Mouse (Mus musculus): ENCODE results near the gene Sema4f. TPM values are rescaled to one million over a fixed set of nuclear protein-coding genes. Genes with fewer than 3 reads are reported as not detected.

The Sema4f gene
- total and polyA plus RNA-seq, 2 experiments from 2014 or later = not detected

DNA sequence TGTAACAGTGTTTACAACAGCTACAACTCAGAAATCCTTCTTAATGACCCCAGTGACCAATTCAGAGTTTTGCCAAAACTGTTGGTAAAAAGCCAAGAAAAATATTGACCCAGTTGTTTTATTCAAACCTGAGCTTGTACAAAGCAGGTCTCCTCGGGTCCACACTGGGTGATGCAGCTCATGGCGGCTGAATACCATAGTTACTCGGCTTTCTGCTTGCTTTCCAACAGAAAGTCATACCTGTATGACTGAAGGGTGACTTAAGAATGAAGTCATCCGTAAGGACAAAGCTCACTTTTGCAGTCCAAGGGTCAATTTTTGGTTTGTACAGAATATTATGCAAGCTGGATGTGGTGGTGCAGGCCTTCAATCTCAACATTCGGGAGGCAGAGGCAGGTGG, 12.0 kb downstream of the Sema4f start:
- 0 out of 2 replicates have a peak, but pooled peaks cover 3% of the 10 kb centered on the region for H3K27me3 ChIP-seq (ENCODE audit: control insufficient read depth, insufficient read depth, low read length)
- no peak overlapping the region for H3K9ac ChIP-seq (replicated peaks; ENCODE audit: low read depth, low read length)
- no peaks in the 10 kb centered on the region for H3K9me3 ChIP-seq (replicated peaks; ENCODE audit: control insufficient read depth, low read length)
- H3K27ac ChIP-seq (ENCODE audit: low read depth) = no peak overlapping the region
- DNase-seq (ENCODE audit: low spot score) = no peak
- WGBS = 68% methylated on average over 5 of the region's 5 CpGs
- no peaks in the 10 kb centered on the region for H3K4me1 ChIP-seq (ENCODE audit: control insufficient read depth, insufficient read depth)
- H3K4me3 ChIP-seq (ENCODE audit: low read depth, low read length) = no peak overlapping the region
- H3K36me3 ChIP-seq (replicated peaks; ENCODE audit: control insufficient read depth, insufficient read depth, low read length) = no peaks in the 10 kb centered on the region
- TF ChIP-seq CTCF (IDR thresholded peaks at IDR 0.05; ENCODE audit: low read depth) (no peak), EP300 (IDR thresholded peaks at IDR 0.05; ENCODE audit: low read depth) (no peak)
- H3K4me2 ChIP-seq (ENCODE audit: low read depth, low read length) = no peak overlapping the region
- no peak for ATAC-seq (ENCODE audit: insufficient read depth, low read depth)

DNA sequence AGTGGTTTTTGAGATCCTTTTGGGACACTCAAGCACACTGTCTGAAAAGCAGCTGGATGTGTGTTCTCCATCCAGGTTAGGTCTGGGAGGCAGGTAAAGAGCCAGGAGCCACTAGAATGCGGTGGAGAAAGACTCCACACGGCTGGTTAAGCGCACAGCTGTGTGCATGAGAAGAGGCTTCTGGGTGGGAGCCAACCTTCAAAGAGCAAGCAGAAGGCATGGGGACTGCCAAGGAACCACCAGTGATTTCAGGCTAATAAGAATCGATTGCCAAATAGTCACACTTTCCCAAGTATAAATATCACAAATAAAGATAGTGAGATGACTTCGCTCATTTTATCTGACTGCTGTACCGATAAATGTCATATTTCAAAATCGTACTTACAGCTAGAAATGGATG, 13.0 kb downstream of the Sema4f start:
- DNase-seq (ENCODE audit: low spot score) (no peak), ATAC-seq (ENCODE audit: insufficient read depth, low read depth) (no peak)
- WGBS = 70% methylated on average over 7 of the region's 7 CpGs
- H3K27me3 ChIP-seq (ENCODE audit: control insufficient read depth, insufficient read depth, low read length) = 0 out of 2 replicates have a peak, but pooled peaks cover 3% of the 10 kb centered on the region
- TF ChIP-seq EP300 (IDR thresholded peaks at IDR 0.05; ENCODE audit: low read depth) = no peak
- no peak for TF ChIP-seq CTCF (IDR thresholded peaks at IDR 0.05; ENCODE audit: low read depth)
- H3K9ac ChIP-seq (replicated peaks; ENCODE audit: low read depth, low read length) = no peak overlapping the region
- no peaks in the 10 kb centered on the region for H3K9me3 ChIP-seq (replicated peaks; ENCODE audit: control insufficient read depth, low read length)
- H3K27ac ChIP-seq (ENCODE audit: low read depth) = no peak overlapping the region
- no peaks in the 10 kb centered on the region for H3K4me1 ChIP-seq (ENCODE audit: control insufficient read depth, insufficient read depth)
- no peaks in the 10 kb centered on the region for H3K36me3 ChIP-seq (replicated peaks; ENCODE audit: control insufficient read depth, insufficient read depth, low read length)
- H3K4me3 ChIP-seq (ENCODE audit: low read depth, low read length) = no peak overlapping the region
- H3K4me2 ChIP-seq (ENCODE audit: low read depth, low read length) = no peak overlapping the region

DNA sequence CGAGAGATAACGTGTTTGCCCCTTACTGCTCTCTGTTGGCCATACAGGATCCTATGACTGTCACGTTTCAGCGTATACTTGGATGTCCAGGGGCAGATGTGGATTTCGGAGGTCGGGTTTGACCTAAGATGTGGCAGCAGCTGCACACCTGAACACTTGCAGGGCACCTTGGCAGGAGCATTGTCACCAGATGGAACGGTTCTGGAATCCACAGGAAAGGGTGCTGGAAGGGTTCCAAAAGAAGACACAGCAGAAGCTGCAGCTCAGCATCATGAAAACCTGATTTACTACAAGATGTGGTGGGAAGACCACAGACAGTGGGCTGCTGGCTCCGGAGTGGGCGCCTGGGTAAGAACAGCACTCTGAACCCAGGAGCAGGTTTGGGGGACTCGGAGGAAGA, 13.5 kb downstream of the Sema4f start:
- ATAC-seq (ENCODE audit: insufficient read depth, low read depth) (no peak), DNase-seq (ENCODE audit: low spot score) (no peak)
- Histone ChIP-seq H3K4me1 (ENCODE audit: control insufficient read depth, insufficient read depth) (no peaks in the 10 kb centered on the region), H3K9ac (replicated peaks; ENCODE audit: low read depth, low read length) (no peak overlapping the region), H3K27ac (ENCODE audit: low read depth) (no peak overlapping the region), H3K4me3 (ENCODE audit: low read depth, low read length) (no peak overlapping the region), H3K27me3 (ENCODE audit: control insufficient read depth, insufficient read depth, low read length) (0 out of 2 replicates have a peak, but pooled peaks cover 3% of the 10 kb centered on the region), H3K9me3 (replicated peaks; ENCODE audit: control insufficient read depth, low read length) (no peaks in the 10 kb centered on the region), H3K36me3 (replicated peaks; ENCODE audit: control insufficient read depth, insufficient read depth, low read length) (no peaks in the 10 kb centered on the region), H3K4me2 (ENCODE audit: low read depth, low read length) (no peak overlapping the region)
- no peak for TF ChIP-seq CTCF (IDR thresholded peaks at IDR 0.05; ENCODE audit: low read depth)
- TF ChIP-seq EP300 (IDR thresholded peaks at IDR 0.05; ENCODE audit: low read depth) = no peak
- WGBS = 72% methylated on average over 10 of the region's 10 CpGs

DNA sequence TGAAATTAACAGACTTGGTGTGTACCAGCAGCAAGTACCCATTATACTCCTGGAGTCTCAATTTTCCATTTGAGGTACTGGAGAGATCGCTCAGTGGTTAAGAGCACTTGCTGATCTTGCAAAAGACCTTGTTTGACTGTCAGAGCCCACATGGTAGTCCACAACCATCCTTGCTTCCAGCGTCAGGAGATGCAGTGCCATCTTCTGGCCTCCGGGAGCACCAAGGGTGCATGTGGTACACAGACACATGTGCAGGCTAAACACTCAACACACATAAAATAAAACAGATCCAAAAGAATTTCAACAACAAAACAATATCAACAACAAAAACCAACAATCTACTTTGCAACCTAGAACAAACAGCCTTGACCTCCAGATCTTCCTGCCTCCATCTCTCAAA, 14.6 kb downstream of the Sema4f start:
- H3K36me3 ChIP-seq (replicated peaks; ENCODE audit: control insufficient read depth, insufficient read depth, low read length) = no peaks in the 10 kb centered on the region
- 46% methylated on average over 3 of the region's 3 CpGs for WGBS
- no peak overlapping the region for H3K4me2 ChIP-seq (ENCODE audit: low read depth, low read length)
- no peak overlapping the region for H3K9ac ChIP-seq (replicated peaks; ENCODE audit: low read depth, low read length)
- H3K27ac ChIP-seq (ENCODE audit: low read depth) = no peak overlapping the region
- H3K9me3 ChIP-seq (replicated peaks; ENCODE audit: control insufficient read depth, low read length) = no peaks in the 10 kb centered on the region
- 0 out of 2 replicates have a peak, but pooled peaks cover 3% of the 10 kb centered on the region for H3K27me3 ChIP-seq (ENCODE audit: control insufficient read depth, insufficient read depth, low read length)
- no peaks in the 10 kb centered on the region for H3K4me1 ChIP-seq (ENCODE audit: control insufficient read depth, insufficient read depth)
- peak; percentile 29 for TF ChIP-seq CTCF (IDR thresholded peaks at IDR 0.05; ENCODE audit: low read depth)
- no peak for TF ChIP-seq EP300 (IDR thresholded peaks at IDR 0.05; ENCODE audit: low read depth)
- H3K4me3 ChIP-seq (ENCODE audit: low read depth, low read length) = no peak overlapping the region
- no peak for DNase-seq (ENCODE audit: low spot score)
- no peak for ATAC-seq (ENCODE audit: insufficient read depth, low read depth)

DNA sequence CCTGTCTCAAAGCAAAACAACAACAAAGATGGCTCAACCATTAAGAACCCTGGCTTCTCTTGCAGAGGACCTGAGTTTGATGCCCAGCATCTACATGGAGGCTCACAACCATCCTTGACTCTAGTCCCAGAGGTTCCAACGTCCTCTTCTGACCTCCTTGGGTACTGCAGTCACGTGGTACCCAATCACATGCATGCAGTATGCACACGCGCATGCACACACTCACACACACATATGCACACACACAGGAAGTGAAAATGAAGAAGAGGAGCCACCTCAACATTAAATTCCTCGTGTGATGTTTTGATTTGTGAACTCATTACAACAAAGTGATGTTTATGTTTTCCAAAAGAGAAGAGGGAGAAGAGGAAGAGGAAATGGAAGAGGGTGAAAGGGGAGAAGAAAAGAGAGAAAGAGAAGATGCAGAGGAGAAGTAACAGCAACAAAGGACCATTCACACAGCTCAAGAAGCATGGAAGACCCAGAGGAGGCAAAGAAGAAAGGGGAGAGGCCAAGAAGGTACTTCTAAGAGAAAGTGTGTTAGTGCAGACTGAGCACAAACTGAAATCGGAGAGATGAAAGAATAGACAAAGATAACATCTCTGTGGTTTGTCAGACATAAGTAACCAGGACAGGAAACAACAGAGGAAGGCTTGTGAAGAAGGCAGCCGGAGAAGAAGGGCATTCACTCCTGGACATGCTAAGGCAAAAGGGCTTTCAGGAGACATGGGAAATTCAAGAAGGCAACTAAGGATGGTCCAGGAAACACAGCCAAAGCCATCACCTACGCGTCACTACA, 17.9 kb downstream of the Sema4f start:
- Histone ChIP-seq H3K9ac (replicated peaks; ENCODE audit: low read depth, low read length) (no peak overlapping the region), H3K27me3 (ENCODE audit: control insufficient read depth, insufficient read depth, low read length) (0 out of 2 replicates have a peak, but pooled peaks cover 6% of the 10 kb centered on the region), H3K4me3 (ENCODE audit: low read depth, low read length) (no peak overlapping the region), H3K36me3 (replicated peaks; ENCODE audit: control insufficient read depth, insufficient read depth, low read length) (no peaks in the 10 kb centered on the region), H3K9me3 (replicated peaks; ENCODE audit: control insufficient read depth, low read length) (no peaks in the 10 kb centered on the region), H3K4me1 (ENCODE audit: control insufficient read depth, insufficient read depth) (no peaks in the 10 kb centered on the region), H3K27ac (ENCODE audit: low read depth) (no peak overlapping the region), H3K4me2 (ENCODE audit: low read depth, low read length) (no peak overlapping the region)
- ATAC-seq (ENCODE audit: insufficient read depth, low read depth) (no peak), DNase-seq (ENCODE audit: low spot score) (no peak)
- WGBS = 67% methylated on average over 9 of the region's 9 CpGs
- TF ChIP-seq CTCF (IDR thresholded peaks at IDR 0.05; ENCODE audit: low read depth) = no peak
- TF ChIP-seq EP300 (IDR thresholded peaks at IDR 0.05; ENCODE audit: low read depth) = no peak

Data from heart, postnatal 0 days (tissue).